13 mouse cellular contexts compared by ENCODE assay signal in the genomic region with DNA sequence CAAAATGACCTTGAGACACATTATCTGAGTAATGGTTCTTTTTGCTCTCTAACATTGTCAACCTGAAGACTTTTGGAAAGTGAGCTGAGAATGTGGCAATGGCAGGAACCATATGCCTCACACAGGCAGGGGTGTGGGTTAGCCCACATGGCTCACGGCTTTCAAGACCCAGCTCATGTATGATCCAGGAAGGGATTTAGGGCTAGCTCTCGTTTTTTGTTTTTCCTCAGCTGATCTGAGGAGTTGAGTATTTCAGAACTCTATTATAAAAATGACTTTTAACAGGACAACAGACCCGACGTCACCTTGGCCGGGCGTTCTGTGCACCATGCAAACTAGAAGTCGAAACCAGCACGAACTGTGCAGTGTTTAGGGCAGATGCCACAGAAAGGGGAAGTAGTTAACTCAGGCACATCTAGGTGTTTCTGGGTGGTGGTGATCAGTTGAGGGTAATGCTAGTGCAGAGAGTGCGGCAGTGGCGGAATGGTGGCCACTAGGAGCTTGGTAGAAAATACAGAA. TPM values are rescaled to one million over a fixed set of nuclear protein-coding genes. Genes with fewer than 3 reads are reported as not detected.
A peak's percentile ranks its signal among the peaks of the same experiment; 100 is the strongest.
DNase-seq lines count a peak whose midpoint lies in the region; ATAC-seq lines count a peak whose summit lies in the region.
"Had no signal": no experiment of that assay in that cellular context is flagged by ENCODE, and none has a peak within 500 bp of the region (broad histone marks: within the 10 kb centered on the region; RNA-seq: fewer than 3 reads in every experiment).

No protein-coding gene starts in this region.

- ATAC-seq in common myeloid progenitor, adult 5-6 weeks (replicated peaks; ENCODE audit: low read depth, poor library complexity, severe bottlenecking), result peak; percentile 98
- ATAC-seq: intestine, postnatal 0 days; Patski had no signal

- peak; percentile 22 for DNase-seq in lung, postnatal 36 days
- DNase-seq in lung, postnatal 14 days, result no peak
- DNase-seq in naive thymus-derived CD4-positive, alpha-beta T cell, adult 2 months (ENCODE audit: low read depth), result peak; percentile 39
- DNase-seq in heart, adult 9 months (ENCODE audit: low spot score in 2 of 2), result no peak
- DNase-seq in urinary bladder, postnatal 4 days (ENCODE audit: low spot score in 2 of 2), result no peak
- DNase-seq in ovary, postnatal 10 days (ENCODE audit: low spot score), result no peak
- DNase-seq: cerebellum, adult 11 months; cerebellum, postnatal 36 days; kidney, postnatal 14 days; thymus, postnatal 25 days had no signal

RNA-seq across cellular contexts. Expression of a gene that starts 12.2 kb away (rescaled TPM):
- total RNA-seq in common myeloid progenitor, adult 5-6 weeks (2017), result 11.4 and 14.6 TPM in 2 replicates

Comparison
In these comparisons a context has a peak if more than half of its experiments do, and no peak if none do; other contexts are left out.
1. DNase-seq: peak in lung, postnatal 36 days (single experiment) and naive thymus-derived CD4-positive, alpha-beta T cell, adult 2 months (single experiment); none in lung, postnatal 14 days (single experiment), heart, adult 9 months (0 of 2), urinary bladder, postnatal 4 days (0 of 2) and ovary, postnatal 10 days (single experiment).